Comparison of ENCODE assay signal across 8 mouse cellular contexts in the genomic region with DNA sequence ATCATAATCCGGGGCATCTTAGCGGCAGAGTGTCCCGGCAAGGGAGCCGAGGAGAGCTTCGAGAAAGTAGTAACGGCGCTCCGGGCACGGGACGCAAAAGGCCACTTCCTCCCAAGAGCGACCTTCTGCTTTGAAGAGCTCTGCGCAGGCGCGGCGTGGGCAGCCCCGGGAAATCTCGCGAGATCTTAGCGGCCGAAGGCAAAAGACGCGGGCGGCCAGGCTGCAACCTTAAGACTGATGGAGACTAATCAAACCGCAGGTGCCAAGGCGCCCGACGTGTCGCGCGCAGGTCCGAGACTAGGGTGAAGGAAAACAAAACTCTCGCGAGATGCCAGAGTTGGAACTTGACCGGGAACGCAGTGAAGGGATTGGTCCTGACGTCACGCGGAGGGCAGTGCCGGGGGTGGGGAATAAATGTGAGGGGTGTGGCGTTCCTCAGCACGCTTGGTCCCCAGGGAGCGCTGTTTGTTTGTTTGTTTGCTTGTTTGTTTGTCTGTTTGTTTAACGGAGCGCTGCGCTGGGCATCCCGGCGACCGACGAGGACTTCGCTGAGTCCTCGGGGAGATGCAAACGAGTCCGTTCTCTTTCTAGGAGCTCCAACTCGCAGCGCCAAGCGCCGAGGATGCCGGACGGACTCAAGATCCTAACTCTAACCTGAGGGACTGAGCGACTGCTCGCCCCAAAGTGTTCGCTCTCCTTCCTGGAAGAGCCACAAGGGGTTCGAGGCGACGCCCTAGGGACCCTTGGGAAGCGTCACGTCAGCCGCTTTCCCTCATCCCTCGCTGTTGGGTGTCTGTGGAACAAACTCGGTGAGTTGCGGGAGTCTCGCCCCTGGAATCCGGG. TPM values are rescaled to one million over a fixed set of nuclear protein-coding genes. Genes with fewer than 3 reads are reported as not detected.
DNase-seq lines count a peak whose midpoint lies in the region; ATAC-seq lines count a peak whose summit lies in the region.

TSS of gene Cdc5l (minus strand) at position 319 of the 843 bp plus-strand sequence.

- peak; percentile 94 for DNase-seq in T-cell, adult 2 months (ENCODE audit: low spot score)
- DNase-seq in cerebellum, postnatal 36 days: peak; percentile 98
- peak; percentile 94 to 97 for DNase-seq in frontal cortex, postnatal 36 days (ENCODE audit: low spot score in 2 of 2)
- DNase-seq in left cerebral cortex, adult 11 months (ENCODE audit: low spot score): peak; percentile 96
- DNase-seq in lung, postnatal 4 days: peak; percentile 97 to 99
- peak; percentile 96 for DNase-seq in retina, postnatal 7 days (ENCODE audit: low read depth, low spot score)
- peak; percentile 93 for DNase-seq in urinary bladder, adult 2 months (ENCODE audit: low spot score)

- H3K36me3 ChIP-seq in hindbrain, embryonic 15.5 days: no peaks in the 10 kb centered on the region

- peak within 1 kb of the TSS; percentile 73 for H3K9ac ChIP-seq in hindbrain, embryonic 15.5 days

- peak; percentile 99 for ATAC-seq in hindbrain, embryonic 15.5 days (ENCODE audit: low FRiP score, low read depth)

- no peaks in the 10 kb centered on the region for H3K27me3 ChIP-seq in hindbrain, embryonic 15.5 days

- H3K4me1 ChIP-seq in hindbrain, embryonic 15.5 days (replicated peaks): peaks cover 29% of the 10 kb centered on the region

- WGBS in hindbrain, embryonic 15.5 days: under 1% methylated on average over 73 of the region's 73 CpGs

- H3K4me3 ChIP-seq in hindbrain, embryonic 15.5 days: peak within 1 kb of the TSS; percentile 61

- H3K27ac ChIP-seq in hindbrain, embryonic 15.5 days (replicated peaks): peak within 1 kb of the TSS; percentile 94

- H3K9me3 ChIP-seq in hindbrain, embryonic 15.5 days: no peaks in the 10 kb centered on the region

- H3K4me2 ChIP-seq in hindbrain, embryonic 15.5 days: peak within 1 kb of the TSS; percentile 83

RNA-seq across cellular contexts. Expression of gene Cdc5l, which starts in this region (rescaled TPM):
- 62.1 and 64.0 TPM in 2 replicates for polyA plus RNA-seq in hindbrain, embryonic 15.5 days (2015; fragmentation: Nextera tagmentation; extraction: Ambion mirVana)
- 20.3 and 24.9 TPM in 2 replicates for polyA plus RNA-seq in urinary bladder, adult 2 months (2012; rRNA removed)

Comparison
In these comparisons a context has a peak if more than half of its experiments do, and no peak if none do; other contexts are left out.
1. Peak in every context shown above with its lines: DNase-seq, ATAC-seq, H3K4me3 ChIP-seq and H3K27ac ChIP-seq.